Mouse (Mus musculus) erythroblast, adult 5-6 weeks (primary cell): Measurements from ENCODE around the gene Sptan1. TPM values are rescaled to one million over a fixed set of nuclear protein-coding genes. Genes with fewer than 3 reads are reported as not detected.
A peak's percentile ranks its signal among the peaks of the same experiment; 100 is the strongest.

Experiments
- ATAC-seq: replicated peaks from 2 replicates; pipeline ENCODE4 v1.8.0; 2016; ENCODE audit warnings: moderate number of reproducible peaks, mild to moderate bottlenecking, moderate TSS enrichment, inconsistent platforms; ENCODE audit not compliant: poor library complexity, low FRiP score, severe bottlenecking
- total RNA-seq, 2 experiments: library from RNA; stranded (forward) in 1 of 2; stranded (reverse) in 1 of 2; fragments of 150-400 nt in 1 of 2; fragments of 200-764, 138-1000 nt in 1 of 2; gene quantifications; 2 replicates each; pipeline versions ENCODE4 v1.2.3 to v1.2.4; 2015 to 2017; ENCODE audit warnings: low replicate concordance in 2 of 2

The Sptan1 gene
- total RNA-seq, 2 experiments from 2014 or later, result 16.5 to 18.1 TPM

GRCm38 (mm10) chr2:30078349-30078712, 113.0 kb downstream of the Sptan1 start:
- peak; percentile 1; the same call in 1 of the 2 replicates for ATAC-seq

- no peak for ATAC-seq
Measured at GRCm38 (mm10) chr2:30078760-30079159, 113.4 kb downstream of the Sptan1 start.

- no peak for ATAC-seq
Measured at GRCm38 (mm10) chr2:30080181-30080800, 114.9 kb downstream of the Sptan1 start.

Other genes starting within 250 kb of the Sptan1 start
- gene Gm13420, start 213.9 kb upstream of the Sptan1 start, total RNA-seq (2015; ENCODE audit: low replicate concordance), result not detected in 2 replicates
- gene Gm13420, start 213.9 kb upstream of the Sptan1 start, total RNA-seq (2017; ENCODE audit: low replicate concordance), result not detected in 2 replicates
- gene Gm13547, start 206.2 kb upstream of the Sptan1 start, total RNA-seq (2015; ENCODE audit: low replicate concordance), result not detected in 2 replicates
- 1.3 TPM in 1 of 2 replicates, not detected in the other for gene Gm13547, start 206.2 kb upstream of the Sptan1 start, total RNA-seq (2017; ENCODE audit: low replicate concordance)
- gene Coq4, start 178.1 kb upstream of the Sptan1 start, total RNA-seq (2015; ENCODE audit: low replicate concordance), result 2.3 and 9.2 TPM in 2 replicates
- 1.8 and 2.2 TPM in 2 replicates for gene Coq4, start 178.1 kb upstream of the Sptan1 start, total RNA-seq (2017; ENCODE audit: low replicate concordance)
- 25.1 and 27.7 TPM in 2 replicates for gene Trub2, start 177.1 kb upstream of the Sptan1 start, total RNA-seq (2015; ENCODE audit: low replicate concordance)
- gene Trub2, start 177.1 kb upstream of the Sptan1 start, total RNA-seq (2017; ENCODE audit: low replicate concordance), result 29.7 and 31.1 TPM in 2 replicates
- gene Slc27a4, start 162.9 kb upstream of the Sptan1 start, total RNA-seq (2015; ENCODE audit: low replicate concordance), result 1.9 and 4.2 TPM in 2 replicates
- gene Slc27a4, start 162.9 kb upstream of the Sptan1 start, total RNA-seq (2017; ENCODE audit: low replicate concordance), result 5.1 and 9.8 TPM in 2 replicates
- 5.4 and 8.2 TPM in 2 replicates for gene Urm1, start 145.5 kb upstream of the Sptan1 start, total RNA-seq (2015; ENCODE audit: low replicate concordance)
- 5.6 and 8.9 TPM in 2 replicates for gene Urm1, start 145.5 kb upstream of the Sptan1 start, total RNA-seq (2017; ENCODE audit: low replicate concordance)
- 16.9 and 19.4 TPM in 2 replicates for gene Cercam, start 96.4 kb upstream of the Sptan1 start, total RNA-seq (2015; ENCODE audit: low replicate concordance)
- gene Cercam, start 96.4 kb upstream of the Sptan1 start, total RNA-seq (2017; ENCODE audit: low replicate concordance), result 18.8 and 20.8 TPM in 2 replicates
- gene Odf2, start 76.3 kb upstream of the Sptan1 start, total RNA-seq (2015; ENCODE audit: low replicate concordance), result 25.2 and 25.9 TPM in 2 replicates
- 51.4 and 68.7 TPM in 2 replicates for gene Odf2, start 76.3 kb upstream of the Sptan1 start, total RNA-seq (2017; ENCODE audit: low replicate concordance)
- 3.5 and 12.1 TPM in 2 replicates for gene Gle1, start 30.1 kb upstream of the Sptan1 start, total RNA-seq (2015; ENCODE audit: low replicate concordance)
- 16.0 and 23.0 TPM in 2 replicates for gene Gle1, start 30.1 kb upstream of the Sptan1 start, total RNA-seq (2017; ENCODE audit: low replicate concordance)
- 3.5 and 4.6 TPM in 2 replicates for gene Wdr34, start 83.3 kb downstream of the Sptan1 start, total RNA-seq (2015; ENCODE audit: low replicate concordance)
- 0.09 and 0.84 TPM in 2 replicates for gene Wdr34, start 83.3 kb downstream of the Sptan1 start, total RNA-seq (2017; ENCODE audit: low replicate concordance)
- 50.0 and 56.0 TPM in 2 replicates for gene Set, start 91.8 kb downstream of the Sptan1 start, total RNA-seq (2015; ENCODE audit: low replicate concordance)
- 143 and 233 TPM in 2 replicates for gene Set, start 91.8 kb downstream of the Sptan1 start, total RNA-seq (2017; ENCODE audit: low replicate concordance)
- gene Pkn3, start 112.1 kb downstream of the Sptan1 start, total RNA-seq (2015; ENCODE audit: low replicate concordance), result 0.63 and 13.3 TPM in 2 replicates
- gene Pkn3, start 112.1 kb downstream of the Sptan1 start, total RNA-seq (2017; ENCODE audit: low replicate concordance), result 0.68 and 3.3 TPM in 2 replicates
- gene Zdhhc12, start 128.1 kb downstream of the Sptan1 start, total RNA-seq (2015; ENCODE audit: low replicate concordance), result 7.9 TPM in 1 of 2 replicates, not detected in the other
- gene Zdhhc12, start 128.1 kb downstream of the Sptan1 start, total RNA-seq (2017; ENCODE audit: low replicate concordance), result 0.85 and 2.9 TPM in 2 replicates
- gene Zer1, start 159.0 kb downstream of the Sptan1 start, total RNA-seq (2015; ENCODE audit: low replicate concordance), result 10.2 and 10.4 TPM in 2 replicates
- gene Zer1, start 159.0 kb downstream of the Sptan1 start, total RNA-seq (2017; ENCODE audit: low replicate concordance), result 12.8 and 17.0 TPM in 2 replicates
- 20.0 and 20.3 TPM in 2 replicates for gene Tbc1d13, start 168.2 kb downstream of the Sptan1 start, total RNA-seq (2015; ENCODE audit: low replicate concordance)
- gene Tbc1d13, start 168.2 kb downstream of the Sptan1 start, total RNA-seq (2017; ENCODE audit: low replicate concordance), result 8.6 and 9.9 TPM in 2 replicates
- 2.7 TPM in 1 of 2 replicates, not detected in the other for gene Endog, start 205.9 kb downstream of the Sptan1 start, total RNA-seq (2015; ENCODE audit: low replicate concordance)
- gene Endog, start 205.9 kb downstream of the Sptan1 start, total RNA-seq (2017; ENCODE audit: low replicate concordance), result 2.2 and 3.0 TPM in 2 replicates
- 0.58 and 6.7 TPM in 2 replicates for gene Spout1, start 212.9 kb downstream of the Sptan1 start, total RNA-seq (2015; ENCODE audit: low replicate concordance)
- 5.2 and 8.7 TPM in 2 replicates for gene Spout1, start 212.9 kb downstream of the Sptan1 start, total RNA-seq (2017; ENCODE audit: low replicate concordance)
- 0.42 and 2.9 TPM in 2 replicates for gene Kyat1, start 240.3 kb downstream of the Sptan1 start, total RNA-seq (2015; ENCODE audit: low replicate concordance)
- gene Kyat1, start 240.3 kb downstream of the Sptan1 start, total RNA-seq (2017; ENCODE audit: low replicate concordance), result 0.84 and 1.8 TPM in 2 replicates